Mouse (Mus musculus): ENCODE results near the gene Anapc7. TPM values are rescaled to one million over a fixed set of nuclear protein-coding genes. Genes with fewer than 3 reads are reported as not detected.
A peak's percentile ranks its signal among the peaks of the same experiment; 100 is the strongest.

The Anapc7 gene
- 51.8 and 63.2 TPM in 2 replicates for total RNA-seq (2012; rRNA removed)

DNA sequence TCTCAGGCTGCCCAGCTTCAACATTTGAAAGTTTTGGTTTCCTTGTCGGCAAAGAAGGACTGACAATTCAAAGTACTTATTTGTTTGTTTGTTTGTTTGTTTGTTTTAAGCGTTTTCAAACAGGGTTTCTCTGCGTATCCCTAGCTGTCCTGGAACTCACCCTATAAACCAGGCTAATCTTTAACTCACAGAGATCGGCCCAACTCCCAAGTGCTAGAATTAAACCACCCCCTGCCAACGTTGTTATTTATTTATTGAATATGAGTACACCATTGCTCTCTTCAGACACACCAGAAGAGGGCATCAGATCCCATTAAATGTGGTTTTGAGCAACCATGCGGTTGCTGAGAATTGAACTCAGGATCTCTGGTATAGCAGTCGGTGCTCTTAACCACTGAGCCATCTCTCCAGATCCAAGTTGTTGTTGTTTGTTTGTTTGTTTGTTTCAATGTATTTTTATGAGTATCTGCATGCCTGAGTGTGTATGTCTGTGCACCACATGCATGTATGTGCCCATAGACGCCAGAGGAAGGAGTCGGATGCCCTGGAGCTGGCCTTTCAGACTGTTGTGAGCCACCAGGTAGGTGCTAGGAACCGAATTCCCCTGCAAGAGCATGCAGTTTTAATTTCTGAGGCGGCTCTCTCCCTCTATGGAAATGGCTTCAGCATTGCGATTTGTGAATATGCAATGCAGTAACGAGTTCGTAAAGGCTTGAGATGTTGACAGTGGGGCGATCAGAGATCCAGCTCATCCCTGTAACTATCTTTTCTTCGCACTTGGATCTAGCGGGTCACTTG lies at the start of gene Anapc7:
TSS of gene Anapc7 (plus strand) at position 423 of the 798 bp plus-strand sequence.
- TF ChIP-seq MAFK (IDR thresholded peaks at IDR 0.05; ENCODE audit: insufficient read depth, low read depth, low read length) (no peak), HCFC1 (IDR thresholded peaks at IDR 0.05; ENCODE audit: borderline replicate concordance, insufficient read depth, low read length) (no peak), CHD2 (IDR thresholded peaks at IDR 0.05; ENCODE audit: low read depth, low read length) (no peak), ZC3H11A (IDR thresholded peaks at IDR 0.05; ENCODE audit: borderline replicate concordance, low read depth, low read length) (no peak), ZNF384 (IDR thresholded peaks at IDR 0.05; ENCODE audit: low read depth, low read length) (no peak)
- Histone ChIP-seq H3K9me3 (ENCODE audit: control insufficient read depth, insufficient read depth, low read depth, low read length) (no peaks in the 10 kb centered on the region), H3K27ac (ENCODE audit: insufficient read depth, low read depth, low read length, poor library complexity, severe bottlenecking) (peak within 1 kb of the TSS; percentile 74; the same call in 1 of the 2 replicates), H3K9ac (ENCODE audit: insufficient read depth, low read depth, low read length, poor library complexity, severe bottlenecking) (peak within 1 kb of the TSS; percentile 95), H3K4me1 (ENCODE audit: control insufficient read depth in 2 of 2, insufficient read depth in 2 of 2, low read length in 2 of 2, poor library complexity in 1 of 2) (peaks cover 0 to 5% of the 10 kb centered on the region in 2 experiments; a peak in 1 of 4 replicates), H3K4me3 (ENCODE audit: insufficient read depth in 1 of 2, low read depth in 1 of 2, low read length in 2 of 2, poor library complexity in 1 of 2, severe bottlenecking in 1 of 2) (peak within 1 kb of the TSS; percentile 75 to 91), H3K36me3 (ENCODE audit: control insufficient read depth, insufficient read depth, low read length, poor library complexity, severe bottlenecking) (peaks cover 3% of the 10 kb centered on the region; the same call in 1 of the 2 replicates)
- peak; percentile 20 for DNase-seq (ENCODE audit: low read depth, low spot score)
- in situ Hi-C loops (cut with MboI; ENCODE audit: low sequenced_read_pairs in 2 of 2, unreplicated experiment in 2 of 2): no loop called here

DNA sequence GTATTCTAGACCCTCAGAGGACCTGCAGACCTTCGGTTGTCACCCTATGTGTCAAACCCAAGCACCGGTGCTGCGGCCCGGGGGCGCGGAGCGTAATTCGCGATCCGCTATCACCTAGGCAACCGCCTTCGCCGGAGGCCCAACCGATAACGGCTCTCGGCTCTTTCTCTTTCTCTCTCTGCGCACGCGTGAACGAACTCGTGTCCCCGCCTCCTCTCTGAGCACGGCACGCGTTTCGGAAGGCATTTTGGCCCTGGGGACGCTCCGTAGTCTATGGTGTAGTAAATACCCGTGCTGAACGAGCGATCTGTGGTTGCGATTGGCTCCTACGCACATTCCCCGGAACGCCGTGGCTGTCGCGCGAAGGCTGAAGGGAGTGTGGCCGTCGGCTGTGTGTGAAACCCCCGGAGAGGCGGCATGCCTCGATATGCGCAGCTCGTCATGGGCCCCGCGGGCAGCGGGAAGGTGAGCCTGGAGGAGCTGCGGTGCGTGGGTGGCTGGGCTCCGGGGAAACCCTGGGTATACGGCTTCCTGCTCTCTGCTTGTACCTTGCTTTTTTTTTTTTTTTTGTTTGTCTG lies 49.2 kb upstream of the Anapc7 start, which contains the start of gene Fam216a:
TSS of gene Fam216a (minus strand) at position 173 of the 578 bp plus-strand sequence.
- DNase-seq (ENCODE audit: low read depth, low spot score): peak; percentile 100
- H3K36me3 ChIP-seq (ENCODE audit: control insufficient read depth, insufficient read depth, low read length, poor library complexity, severe bottlenecking): peaks cover 13% of the 10 kb centered on the region
- TF ChIP-seq HCFC1 (IDR thresholded peaks at IDR 0.05; ENCODE audit: borderline replicate concordance, insufficient read depth, low read length) (peak; percentile 74; the same call in 1 of the 2 replicates), ZNF384 (IDR thresholded peaks at IDR 0.05; ENCODE audit: low read depth, low read length) (peak; percentile 71; the same call in 1 of the 2 replicates), MAFK (IDR thresholded peaks at IDR 0.05; ENCODE audit: insufficient read depth, low read depth, low read length) (no peak), CHD2 (IDR thresholded peaks at IDR 0.05; ENCODE audit: low read depth, low read length) (peak; percentile 55; the same call in 1 of the 2 replicates), ZC3H11A (IDR thresholded peaks at IDR 0.05; ENCODE audit: borderline replicate concordance, low read depth, low read length) (no peak)
- no peaks in the 10 kb centered on the region for H3K9me3 ChIP-seq (ENCODE audit: control insufficient read depth, insufficient read depth, low read depth, low read length)
- H3K4me1 ChIP-seq (ENCODE audit: control insufficient read depth in 2 of 2, insufficient read depth in 2 of 2, low read length in 2 of 2, poor library complexity in 1 of 2): peaks cover 5 to 8% of the 10 kb centered on the region in 2 experiments; a peak in 3 of 4 replicates
- peak within 1 kb of the TSS; percentile 85 for H3K9ac ChIP-seq (ENCODE audit: insufficient read depth, low read depth, low read length, poor library complexity, severe bottlenecking)
- H3K27ac ChIP-seq (ENCODE audit: insufficient read depth, low read depth, low read length, poor library complexity, severe bottlenecking): peak within 1 kb of the TSS; percentile 68
- in situ Hi-C loops (cut with MboI; ENCODE audit: low sequenced_read_pairs in 2 of 2, unreplicated experiment in 2 of 2): no loop called here
- peak within 1 kb of the TSS; percentile 78 to 83 for H3K4me3 ChIP-seq (ENCODE audit: insufficient read depth in 1 of 2, low read depth in 1 of 2, low read length in 2 of 2, poor library complexity in 1 of 2, severe bottlenecking in 1 of 2)

DNA sequence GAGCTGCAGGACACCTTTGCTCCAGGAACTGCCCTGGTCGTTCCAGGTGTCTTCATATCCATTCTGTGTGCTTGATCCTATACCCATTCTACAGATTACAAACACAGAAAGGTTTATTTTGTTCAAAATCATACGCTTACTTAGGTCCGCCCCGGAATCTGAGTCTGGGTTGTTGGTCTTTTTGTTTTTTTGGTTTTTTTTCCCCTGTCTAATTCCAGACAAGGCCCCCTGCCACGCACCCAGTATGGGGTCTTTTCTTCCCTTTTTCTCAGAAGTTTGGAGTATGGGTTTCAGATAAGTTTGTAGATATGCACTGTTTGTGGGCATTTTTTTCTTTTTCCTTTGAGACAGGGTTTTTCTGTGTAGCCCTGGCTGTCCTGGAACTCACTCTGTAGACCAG lies 48.6 kb upstream of the Anapc7 start:
- Histone ChIP-seq H3K9me3 (ENCODE audit: control insufficient read depth, insufficient read depth, low read depth, low read length) (no peaks in the 10 kb centered on the region), H3K4me3 (ENCODE audit: insufficient read depth in 1 of 2, low read depth in 1 of 2, low read length in 2 of 2, poor library complexity in 1 of 2, severe bottlenecking in 1 of 2) (peak overlapping the region; percentile 78 to 82), H3K36me3 (ENCODE audit: control insufficient read depth, insufficient read depth, low read length, poor library complexity, severe bottlenecking) (peaks cover 8% of the 10 kb centered on the region), H3K9ac (ENCODE audit: insufficient read depth, low read depth, low read length, poor library complexity, severe bottlenecking) (peak overlapping the region; percentile 85), H3K27ac (ENCODE audit: insufficient read depth, low read depth, low read length, poor library complexity, severe bottlenecking) (peak overlapping the region; percentile 45), H3K4me1 (ENCODE audit: control insufficient read depth in 2 of 2, insufficient read depth in 2 of 2, low read length in 2 of 2, poor library complexity in 1 of 2) (peaks cover 5 to 8% of the 10 kb centered on the region in 2 experiments; a peak in 3 of 4 replicates)
- no peak for TF ChIP-seq CHD2 (IDR thresholded peaks at IDR 0.05; ENCODE audit: low read depth, low read length)
- no peak for TF ChIP-seq ZNF384 (IDR thresholded peaks at IDR 0.05; ENCODE audit: low read depth, low read length)
- TF ChIP-seq ZC3H11A (IDR thresholded peaks at IDR 0.05; ENCODE audit: borderline replicate concordance, low read depth, low read length): no peak
- no peak for TF ChIP-seq MAFK (IDR thresholded peaks at IDR 0.05; ENCODE audit: insufficient read depth, low read depth, low read length)
- TF ChIP-seq HCFC1 (IDR thresholded peaks at IDR 0.05; ENCODE audit: borderline replicate concordance, insufficient read depth, low read length): no peak
- DNase-seq (ENCODE audit: low read depth, low spot score): no peak
- in situ Hi-C loops (cut with MboI; ENCODE audit: low sequenced_read_pairs in 2 of 2, unreplicated experiment in 2 of 2): no loop called here

DNA sequence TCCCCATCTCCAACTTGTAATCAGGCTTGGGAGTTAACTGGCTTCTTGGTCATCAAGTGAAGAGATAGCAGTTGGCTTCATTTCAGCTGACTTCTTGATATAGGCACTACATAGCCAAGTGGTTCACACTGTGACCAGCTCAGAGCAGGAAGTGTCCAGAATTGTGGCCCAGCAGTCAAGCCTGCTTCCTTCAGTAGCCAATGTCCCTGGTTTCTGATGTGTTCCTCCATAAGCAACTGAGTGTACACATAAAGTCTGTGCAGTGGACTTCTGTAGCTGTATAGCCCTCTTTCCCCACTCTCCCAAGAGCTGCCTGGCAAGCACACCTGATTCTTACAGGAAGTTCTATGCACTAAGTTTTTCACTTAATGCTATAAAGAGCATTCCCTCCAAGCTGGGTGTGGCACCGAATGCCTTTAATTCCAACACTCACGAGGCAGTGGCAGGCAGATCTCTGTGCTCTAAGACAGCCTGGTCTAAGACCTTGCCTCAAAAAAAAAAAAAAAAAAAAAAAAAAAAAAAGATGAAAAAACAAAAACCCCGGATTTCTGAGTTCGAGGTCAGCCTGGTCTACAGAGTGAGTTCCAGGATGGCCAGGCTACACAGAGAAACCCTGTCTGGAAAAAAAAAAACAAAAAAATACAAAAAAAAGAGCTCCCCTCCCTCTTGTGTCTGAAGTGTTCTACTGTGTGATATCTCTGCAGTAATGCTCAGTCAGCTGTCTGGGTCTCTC lies 44.2 kb upstream of the Anapc7 start:
- peaks cover 31% of the 10 kb centered on the region for H3K36me3 ChIP-seq (ENCODE audit: control insufficient read depth, insufficient read depth, low read length, poor library complexity, severe bottlenecking)
- H3K9me3 ChIP-seq (ENCODE audit: control insufficient read depth, insufficient read depth, low read depth, low read length): no peaks in the 10 kb centered on the region
- no peak for DNase-seq (ENCODE audit: low read depth, low spot score)
- in situ Hi-C loops (cut with MboI; ENCODE audit: low sequenced_read_pairs in 2 of 2, unreplicated experiment in 2 of 2): no loop called here
- H3K4me1 ChIP-seq (ENCODE audit: control insufficient read depth in 2 of 2, insufficient read depth in 2 of 2, low read length in 2 of 2, poor library complexity in 1 of 2): peaks cover 4 to 11% of the 10 kb centered on the region in 2 experiments; a peak in 3 of 4 replicates
- H3K4me3 ChIP-seq (ENCODE audit: insufficient read depth in 1 of 2, low read depth in 1 of 2, low read length in 2 of 2, poor library complexity in 1 of 2, severe bottlenecking in 1 of 2): no peak overlapping the region
- TF ChIP-seq ZC3H11A (IDR thresholded peaks at IDR 0.05; ENCODE audit: borderline replicate concordance, low read depth, low read length) (no peak), ZNF384 (IDR thresholded peaks at IDR 0.05; ENCODE audit: low read depth, low read length) (peak; percentile 87), HCFC1 (IDR thresholded peaks at IDR 0.05; ENCODE audit: borderline replicate concordance, insufficient read depth, low read length) (no peak)
- no peak overlapping the region for H3K27ac ChIP-seq (ENCODE audit: insufficient read depth, low read depth, low read length, poor library complexity, severe bottlenecking)
- no peak overlapping the region for H3K9ac ChIP-seq (ENCODE audit: insufficient read depth, low read depth, low read length, poor library complexity, severe bottlenecking)
